Mouse (Mus musculus) CH12.LX (cell line): ENCODE results near the gene Nhej1.

Experiments
- POLR2A ChIP-seq: IDR thresholded peaks from 2 replicates; pipeline ENCODE4 v1.6.1; 2011; ENCODE audit warnings: low read depth, mild to moderate bottlenecking, improper control_type of control experiment, low read length
- POLR2AphosphoS2 ChIP-seq: IDR thresholded peaks from 2 replicates; pipeline ENCODE4 v1.6.1; 2011; ENCODE audit warnings: low read depth, low read length, improper control_type of control experiment
- USF1 ChIP-seq: IDR thresholded peaks from 2 replicates; pipeline ENCODE4 v1.6.1; 2014; ENCODE audit warnings: low read depth, mild to moderate bottlenecking, inconsistent platforms, low read length, improper control_type of control experiment
- USF2 ChIP-seq: conservative IDR thresholded peaks from 2 replicates; pipeline ENCODE4 v1.6.1; 2011; ENCODE audit warnings: low read depth, low read length, improper control_type of control experiment
- ZMIZ1 ChIP-seq: IDR thresholded peaks from 2 replicates; pipeline ENCODE4 v1.6.1; 2012; ENCODE audit warnings: low read depth, mild to moderate bottlenecking, inconsistent platforms, low read length, improper control_type of control experiment

DNA sequence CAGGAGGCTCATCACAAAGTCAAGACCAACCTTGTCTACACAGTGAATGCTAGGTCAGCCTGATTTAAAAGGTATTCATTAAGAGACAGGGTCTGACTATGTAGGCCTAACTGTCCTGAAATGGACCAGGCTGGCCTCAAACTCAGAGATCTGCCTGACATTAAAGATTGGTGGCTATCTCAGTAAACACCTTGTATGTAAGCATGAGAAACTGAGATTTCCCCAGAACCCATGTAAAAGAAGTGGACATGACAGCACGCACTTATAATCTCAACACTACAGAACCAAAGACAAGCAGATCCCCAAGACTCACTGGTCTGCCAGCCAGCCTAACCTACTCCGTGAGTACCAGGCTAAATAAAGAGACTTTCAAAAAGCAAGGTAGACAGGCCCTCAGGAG lies 13.4 kb upstream of the Nhej1 start:
- TF ChIP-seq USF1 (no peak), POLR2AphosphoS2 (no peak), POLR2A (no peak), USF2 (no peak), ZMIZ1 (no peak)
